Mouse (Mus musculus): ENCODE data around the gene Sec1.
A peak's percentile ranks its signal among the peaks of the same experiment; 100 is the strongest.

Gene Sec1

GRCm38 (mm10) chr7:45641391-45642040, 52.7 kb downstream of the Sec1 start:
- DNase-seq (ENCODE audit: inconsistent ontology term): peak; percentile 11

GRCm38 (mm10) chr7:45640191-45640957, 53.8 kb downstream of the Sec1 start:
- DNase-seq (ENCODE audit: inconsistent ontology term): no peak

GRCm38 (mm10) chr7:45639561-45640027, 54.6 kb downstream of the Sec1 start, which contains the start of gene Mamstr:
Gene Mamstr (plus strand): TSS chr7:45639977.
- no peak for DNase-seq (ENCODE audit: inconsistent ontology term)

- peak; percentile 97 for DNase-seq (ENCODE audit: inconsistent ontology term)
Measured at GRCm38 (mm10) chr7:45638623-45639401, 55.4 kb downstream of the Sec1 start.

GRCm38 (mm10) chr7:45637710-45638109, 56.5 kb downstream of the Sec1 start:
- DNase-seq (ENCODE audit: inconsistent ontology term): no peak

GRCm38 (mm10) chr7:45635711-45636688, 58.2 kb downstream of the Sec1 start:
- DNase-seq (ENCODE audit: inconsistent ontology term): no peak

GRCm38 (mm10) chr7:45634946-45635681, 59.1 kb downstream of the Sec1 start:
- DNase-seq (ENCODE audit: inconsistent ontology term): no peak

- peak; percentile 37 for DNase-seq (ENCODE audit: inconsistent ontology term)
Measured at GRCm38 (mm10) chr7:45632499-45632898, 61.7 kb downstream of the Sec1 start.

GRCm38 (mm10) chr7:45630064-45630907, 63.9 kb downstream of the Sec1 start:
- no peak for DNase-seq (ENCODE audit: inconsistent ontology term)

- DNase-seq (ENCODE audit: inconsistent ontology term): peak; percentile 93
Measured at GRCm38 (mm10) chr7:45628364-45629294, 65.6 kb downstream of the Sec1 start.
